Mouse (Mus musculus) gastrocnemius, postnatal 4 days (tissue): ENCODE data around the gene Rccd1. TPM values are rescaled to one million over a fixed set of nuclear protein-coding genes. Genes with fewer than 3 reads are reported as not detected.
A peak's percentile ranks its signal among the peaks of the same experiment; 100 is the strongest.

ENCODE experiments used
- DNase-seq, 2 experiments: peaks; one replicate each; pipeline ENCODE4 v3.0.0; 2021 to 2022; ENCODE audit warnings: low spot score in 2 of 2, mixed read lengths in 2 of 2
- total RNA-seq, 2 experiments: library from RNA; stranded (reverse); gene quantifications; 2 replicates each; pipeline ENCODE4 v1.2.3; 2021

Rccd1 gene
- total RNA-seq, 2 experiments from 2014 or later: 9.4 to 10.4 TPM

- DNase-seq: no peak
Observed at GRCm38 (mm10) chr7:80261372-80261990, 62.8 kb downstream of the Rccd1 start.

DNA sequence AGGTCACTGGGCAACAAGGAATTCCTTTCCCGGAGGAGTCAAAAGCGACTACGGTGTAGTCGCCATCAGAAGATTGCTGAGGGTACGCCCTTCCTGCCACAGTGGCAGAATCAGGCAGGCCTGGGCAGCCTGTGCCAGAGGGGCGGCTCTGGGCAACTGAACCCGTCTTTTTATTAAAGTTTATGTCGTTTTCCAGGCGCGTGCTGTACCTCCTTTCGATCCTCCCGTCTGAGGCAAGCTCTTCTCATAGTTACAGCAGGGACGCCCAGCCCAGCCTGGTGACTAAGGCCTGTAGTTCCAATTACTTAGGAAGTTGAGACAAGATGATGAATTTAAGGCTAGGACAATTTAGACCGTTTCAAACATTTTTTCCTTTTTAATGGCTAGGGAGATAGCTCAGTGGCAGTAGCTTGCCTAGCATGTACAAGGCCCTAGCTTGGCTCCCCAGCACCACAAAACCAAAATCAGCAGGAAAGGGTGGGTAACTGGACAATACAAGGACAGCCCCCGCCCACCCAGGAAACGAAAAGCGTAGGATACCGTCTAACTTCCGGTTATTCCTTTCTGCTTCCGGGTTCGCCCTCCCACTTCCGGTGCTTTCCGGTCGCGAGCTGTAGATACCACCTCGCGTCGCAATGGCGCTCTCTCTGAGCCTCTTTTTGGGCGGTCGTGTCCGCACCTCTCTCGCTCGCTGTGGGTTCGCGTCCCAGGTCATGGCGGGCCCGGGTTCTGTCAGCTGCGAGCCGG lies 63.5 kb downstream of the Rccd1 start, which contains the start of gene Ngrn:
Gene Ngrn (plus strand): TSS at position 591 of the 747 bp plus-strand sequence.
- DNase-seq: peak; percentile 67 to 86

- no peak for DNase-seq
Observed at GRCm38 (mm10) chr7:80257706-80258105, 66.5 kb downstream of the Rccd1 start.

DNA sequence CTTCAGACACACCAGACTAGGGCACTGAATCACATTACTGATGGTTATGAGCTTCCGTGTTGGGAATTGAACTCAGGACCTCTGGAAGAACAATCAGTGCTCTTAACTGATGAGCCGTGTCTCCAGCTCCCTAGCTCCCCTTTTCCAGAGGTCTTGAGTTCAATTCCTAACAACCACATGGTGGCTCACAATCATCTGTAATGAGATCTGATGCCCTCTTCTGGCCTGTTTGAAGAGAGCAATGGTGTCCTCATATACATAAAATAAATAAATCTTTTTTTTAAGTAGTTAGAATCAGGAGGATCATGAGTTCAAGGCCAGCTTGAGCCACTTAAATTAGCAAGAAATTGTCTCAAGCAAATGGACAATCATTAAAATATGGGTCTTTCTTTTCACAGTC lies 68.3 kb downstream of the Rccd1 start:
- DNase-seq: no peak

- DNase-seq: no peak
Observed at GRCm38 (mm10) chr7:80252886-80253285, 71.4 kb downstream of the Rccd1 start.

GRCm38 (mm10) chr7:80252437-80252836 lies 71.8 kb downstream of the Rccd1 start:
- DNase-seq: no peak

DNA sequence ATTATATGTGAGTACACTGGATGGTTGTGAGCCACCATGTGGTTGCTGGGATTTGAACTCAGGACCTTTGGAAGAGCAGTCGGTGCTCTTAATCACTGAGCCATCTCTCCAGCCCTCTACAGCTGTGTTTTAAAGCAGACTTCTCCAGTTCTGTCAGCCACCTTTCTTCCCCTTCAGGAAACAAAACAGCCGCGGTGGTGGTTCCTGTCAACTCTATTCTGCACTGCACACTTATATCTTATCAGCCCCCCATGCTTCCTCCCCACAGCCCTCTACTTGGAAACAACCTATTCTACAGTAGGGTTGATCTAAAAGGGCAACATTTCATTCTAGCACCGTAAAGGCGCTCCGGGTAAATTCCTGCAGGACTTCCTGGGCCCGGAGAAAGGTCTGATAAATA lies 77.4 kb downstream of the Rccd1 start:
- no peak for DNase-seq

- DNase-seq: peak; percentile 85 to 95
Observed at GRCm38 (mm10) chr7:80246148-80246721, 78.0 kb downstream of the Rccd1 start, which contains the start of gene Ttll13. Ttll13 (plus strand) TSS chr7:80246376.

DNA sequence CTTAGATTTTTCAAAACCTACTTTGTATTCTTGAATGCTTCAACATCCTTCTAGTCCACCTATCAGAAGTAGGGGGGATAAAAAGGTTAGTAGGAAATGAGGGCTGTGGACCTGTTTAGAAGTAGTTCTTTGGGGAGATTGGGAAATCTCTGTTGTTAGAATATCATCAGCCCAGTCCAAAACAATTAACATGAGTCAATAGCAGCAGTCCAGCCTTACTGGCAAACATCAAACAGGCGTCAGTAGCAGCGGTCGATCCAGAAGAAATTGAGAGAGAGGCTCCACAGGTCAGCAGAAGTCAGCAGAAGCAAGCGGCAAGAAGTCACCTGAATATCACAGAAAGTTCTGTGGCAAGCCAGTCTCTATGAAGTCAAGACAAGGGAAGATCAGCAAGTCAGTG lies 79.4 kb downstream of the Rccd1 start:
- no peak for DNase-seq

Other genes with a start within 250 kb of the Rccd1 start
- 100 to 1,000 TPM; 433 to 473 TPM for gene Idh2, start 209.1 kb downstream of the Rccd1 start, total RNA-seq
- gene Sema4b, start 137.6 kb downstream of the Rccd1 start, total RNA-seq: 1 to 10 TPM; 5.4 to 5.6 TPM
- 10 to 100 TPM; 21.1 to 21.2 TPM for gene Cib1, start 91.6 kb downstream of the Rccd1 start, total RNA-seq
- 1 to 10 TPM; 1.7 to 1.9 TPM for gene Gdpgp1, start 91.6 kb downstream of the Rccd1 start, total RNA-seq
- under 1 TPM; 0.36 to 0.61 TPM for gene Ttll13, start 78.1 kb downstream of the Rccd1 start, total RNA-seq
- gene Ngrn, start 63.2 kb downstream of the Rccd1 start, total RNA-seq: 10 to 100 TPM; 24.4 to 24.6 TPM
- 1 to 10 TPM; 7.9 to 8.1 TPM for gene Vps33b, start 54.8 kb downstream of the Rccd1 start, total RNA-seq
- gene Prc1, start 30.0 kb downstream of the Rccd1 start, total RNA-seq: 10 to 100 TPM; 40.0 to 41.4 TPM
- 10 to 100 TPM; 18.4 to 19.4 TPM for gene Unc45a, start 16.6 kb upstream of the Rccd1 start, total RNA-seq
- gene Hddc3, start 18.6 kb upstream of the Rccd1 start, total RNA-seq: 10 to 100 TPM; 48.0 to 48.3 TPM
- 10 to 100 TPM; 87.2 to 91.1 TPM for gene Man2a2, start 46.9 kb upstream of the Rccd1 start, total RNA-seq
- gene Fes, start 63.5 kb upstream of the Rccd1 start, total RNA-seq: 10 to 100 TPM; 16.7 to 18.1 TPM
- gene Furin, start 81.0 kb upstream of the Rccd1 start, total RNA-seq: 10 to 100 TPM; 73.8 to 77.6 TPM
- gene Blm, start 210.7 kb upstream of the Rccd1 start, total RNA-seq: 10 to 100 TPM in 1 of 2 experiments, 1 to 10 TPM in 1; 8.3 to 10.7 TPM